Mouse (Mus musculus) CH12.LX (cell line): ENCODE results near the gene Nudt15.

ENCODE experiments used
- CTCF ChIP-seq, 2 experiments: IDR thresholded peaks in 1 of 2; conservative IDR thresholded peaks in 1 of 2; 2 replicates each; pipeline ENCODE4 v1.5.1; 2011 to 2012; ENCODE audit warnings: low read depth in 2 of 2, low read length in 2 of 2, improper control_type of control experiment in 1 of 2, inconsistent platforms in 1 of 2, mild to moderate bottlenecking in 1 of 2, moderate library complexity in 1 of 2
- POLR2A ChIP-seq: IDR thresholded peaks from 2 replicates; pipeline ENCODE4 v1.6.1; 2011; ENCODE audit warnings: low read depth, mild to moderate bottlenecking, improper control_type of control experiment, low read length
- ZMIZ1 ChIP-seq: IDR thresholded peaks from 2 replicates; pipeline ENCODE4 v1.6.1; 2012; ENCODE audit warnings: low read depth, mild to moderate bottlenecking, inconsistent platforms, low read length, improper control_type of control experiment

GRCm38 (mm10) chr14:73550291-73550690 is 2.2 kb upstream of the Nudt15 start:
- TF ChIP-seq CTCF (conservative IDR thresholded peaks at IDR 0.05 in 1 of 2, IDR thresholded peaks at IDR 0.05 in 1 of 2; ENCODE audit: low read depth in 2 of 2, low read length in 2 of 2) (no peak), POLR2A (no peak), ZMIZ1 (no peak)
